Mouse (Mus musculus): ENCODE results near the gene Sptssa.
"Not testable (repeated sequence)": the region's sequence is repeated elsewhere in the genome, so short reads cannot be mapped to it uniquely, and the experiment has no call there.

Gene Sptssa

GRCm38 (mm10) chr12:54656396-54657171 is at the start of gene Sptssa:
Gene Sptssa (minus strand): TSS chr12:54656573.
- DNase-seq = peak; percentile 94

GRCm38 (mm10) chr12:54699394-54699793 is 43.0 kb upstream of the Sptssa start:
- DNase-seq = no peak

- DNase-seq = peak; percentile 12
Measured at GRCm38 (mm10) chr12:54697791-54698250, 41.4 kb upstream of the Sptssa start.

- peak; percentile 22 for DNase-seq
Measured at GRCm38 (mm10) chr12:54697003-54697597, 40.7 kb upstream of the Sptssa start.

- peak; percentile 91 for DNase-seq
Measured at GRCm38 (mm10) chr12:54696242-54697002, 40.0 kb upstream of the Sptssa start.

GRCm38 (mm10) chr12:54695511-54696241 is 39.3 kb upstream of the Sptssa start, which contains the start of gene Eapp:
Gene Eapp (minus strand): TSS chr12:54695897.
- peak; percentile 93 for DNase-seq

- DNase-seq = no peak
Measured at GRCm38 (mm10) chr12:54694847-54695510, 38.6 kb upstream of the Sptssa start.

GRCm38 (mm10) chr12:54689082-54689481 is 32.7 kb upstream of the Sptssa start:
- no peak for DNase-seq

- DNase-seq = no peak
Measured at GRCm38 (mm10) chr12:54683182-54683581, 26.8 kb upstream of the Sptssa start.

- DNase-seq = no peak
Measured at GRCm38 (mm10) chr12:54676709-54677108, 20.3 kb upstream of the Sptssa start.

- no peak for DNase-seq
Measured at GRCm38 (mm10) chr12:54675396-54675795, 19.0 kb upstream of the Sptssa start.

GRCm38 (mm10) chr12:54671262-54671661 is 14.9 kb upstream of the Sptssa start:
- no peak for DNase-seq

GRCm38 (mm10) chr12:54668141-54668540 is 11.8 kb upstream of the Sptssa start:
- no peak for DNase-seq

GRCm38 (mm10) chr12:54665526-54665925 is 9.2 kb upstream of the Sptssa start:
- no peak for DNase-seq

GRCm38 (mm10) chr12:54661470-54661869 is 5.1 kb upstream of the Sptssa start:
- DNase-seq = not testable (repeated sequence)

- no peak for DNase-seq
Measured at GRCm38 (mm10) chr12:54659901-54660300, 3.5 kb upstream of the Sptssa start.

GRCm38 (mm10) chr12:54658425-54659092 is 2.2 kb upstream of the Sptssa start:
- DNase-seq = no peak

- DNase-seq = no peak
Measured at GRCm38 (mm10) chr12:54657951-54658350, 1.6 kb upstream of the Sptssa start.

GRCm38 (mm10) chr12:54657226-54657625 is 853 bp upstream of the Sptssa start:
- no peak for DNase-seq

GRCm38 (mm10) chr12:54656039-54656395 is 356 bp downstream of the Sptssa start:
- DNase-seq = no peak

GRCm38 (mm10) chr12:54655292-54656038 is 908 bp downstream of the Sptssa start:
- no peak for DNase-seq
